Mouse (Mus musculus): ENCODE results near the gene Tbc1d10b. TPM values are rescaled to one million over a fixed set of nuclear protein-coding genes. Genes with fewer than 3 reads are reported as not detected.

Gene Tbc1d10b
- polyA plus RNA-seq, 1 experiment from 2014 or later, result 47.2 TPM

- no peak overlapping the region for H3K9ac ChIP-seq
- no peak for ATAC-seq (ENCODE audit: low FRiP score)
- WGBS, result 71% methylated on average over 5 of the region's 5 CpGs
Observed at GRCm38 (mm10) chr7:127211014-127211745, 2.9 kb upstream of the Tbc1d10b start.

GRCm38 (mm10) chr7:127210266-127210665, 2.0 kb upstream of the Tbc1d10b start:
- peaks cover 1% of the 10 kb centered on the region for H3K36me3 ChIP-seq
- H3K4me2 ChIP-seq (replicated peaks), result no peak overlapping the region
- no peak overlapping the region for H3K27ac ChIP-seq
- no peak for ATAC-seq (ENCODE audit: low FRiP score)
- WGBS, result 92% methylated on average over 4 of the region's 4 CpGs
- no peaks in the 10 kb centered on the region for H3K9me3 ChIP-seq (replicated peaks)
- peaks cover 29% of the 10 kb centered on the region for H3K4me1 ChIP-seq
- H3K9ac ChIP-seq, result no peak overlapping the region
- H3K27me3 ChIP-seq, result peaks cover 19% of the 10 kb centered on the region
- no peak overlapping the region for H3K4me3 ChIP-seq

More at GRCm38 (mm10) chr7:127211014-127211745, 2.9 kb upstream of the Tbc1d10b start:
- H3K27me3 ChIP-seq, result peaks cover 19% of the 10 kb centered on the region
- no peaks in the 10 kb centered on the region for H3K36me3 ChIP-seq
- H3K9me3 ChIP-seq (replicated peaks), result no peaks in the 10 kb centered on the region
- H3K27ac ChIP-seq, result no peak overlapping the region
- no peak overlapping the region for H3K4me3 ChIP-seq
- no peak overlapping the region for H3K4me2 ChIP-seq (replicated peaks)
- peaks cover 22% of the 10 kb centered on the region for H3K4me1 ChIP-seq

- no peak overlapping the region for H3K27ac ChIP-seq
- peaks cover 6% of the 10 kb centered on the region for H3K36me3 ChIP-seq
- ATAC-seq (ENCODE audit: low FRiP score), result no peak
- no peaks in the 10 kb centered on the region for H3K9me3 ChIP-seq (replicated peaks)
- no peak overlapping the region for H3K4me3 ChIP-seq
- WGBS, result 78% methylated on average over 5 of the region's 5 CpGs
- peak overlapping the region; percentile 61 for H3K4me2 ChIP-seq (replicated peaks)
- peaks cover 32% of the 10 kb centered on the region for H3K4me1 ChIP-seq
- peaks cover 16% of the 10 kb centered on the region for H3K27me3 ChIP-seq
- H3K9ac ChIP-seq, result no peak overlapping the region
Observed at GRCm38 (mm10) chr7:127209851-127210250, 1.6 kb upstream of the Tbc1d10b start.

GRCm38 (mm10) chr7:127208553-127209438, 528 bp upstream of the Tbc1d10b start, which contains the start of gene Mylpf:
Gene Mylpf, plus strand, starts transcription at chr7:127208890.
- no peaks in the 10 kb centered on the region for H3K9me3 ChIP-seq (replicated peaks)
- H3K27ac ChIP-seq, result peak within 1 kb of the TSS; percentile 89
- peaks cover 5% of the 10 kb centered on the region for H3K27me3 ChIP-seq
- peaks cover 6% of the 10 kb centered on the region for H3K36me3 ChIP-seq
- WGBS, result under 1% methylated on average over 44 of the region's 44 CpGs
- peak within 1 kb of the TSS; percentile 97 for H3K9ac ChIP-seq
- H3K4me2 ChIP-seq (replicated peaks), result peak within 1 kb of the TSS; percentile 93
- H3K4me3 ChIP-seq, result peak within 1 kb of the TSS; percentile 98
- peak; percentile 95 for ATAC-seq (ENCODE audit: low FRiP score)
- H3K4me1 ChIP-seq, result peaks cover 28% of the 10 kb centered on the region

GRCm38 (mm10) chr7:127207374-127208294, 634 bp downstream of the Tbc1d10b start:
- Histone ChIP-seq H3K9ac (peak overlapping the region; percentile 97), H3K9me3 (replicated peaks) (no peaks in the 10 kb centered on the region), H3K4me2 (replicated peaks) (peak overlapping the region; percentile 93), H3K4me3 (peak overlapping the region; percentile 98), H3K36me3 (peaks cover 18% of the 10 kb centered on the region), H3K4me1 (peaks cover 28% of the 10 kb centered on the region), H3K27me3 (no peaks in the 10 kb centered on the region; the same call in 1 of the 2 replicates), H3K27ac (peak overlapping the region; percentile 89)
- ATAC-seq (ENCODE audit: low FRiP score), result peak; percentile 17; the same call in 1 of the 2 replicates
- WGBS, result under 1% methylated on average over 53 of the region's 53 CpGs

GRCm38 (mm10) chr7:127206606-127207005, 1.7 kb downstream of the Tbc1d10b start:
- peak overlapping the region; percentile 98 for H3K4me3 ChIP-seq
- H3K36me3 ChIP-seq, result peaks cover 23% of the 10 kb centered on the region
- no peak for ATAC-seq (ENCODE audit: low FRiP score)
- 72% methylated on average over 2 of the region's 2 CpGs for WGBS
- peak overlapping the region; percentile 97 for H3K9ac ChIP-seq
- H3K9me3 ChIP-seq (replicated peaks), result no peaks in the 10 kb centered on the region
- no peak overlapping the region; the same call in 1 of the 2 replicates for H3K27ac ChIP-seq
- peak overlapping the region; percentile 93 for H3K4me2 ChIP-seq (replicated peaks)
- H3K4me1 ChIP-seq, result peaks cover 28% of the 10 kb centered on the region
- H3K27me3 ChIP-seq, result no peaks in the 10 kb centered on the region

GRCm38 (mm10) chr7:127196484-127196883, 11.8 kb downstream of the Tbc1d10b start:
- Histone ChIP-seq H3K36me3 (peaks cover 73% of the 10 kb centered on the region), H3K27ac (peak overlapping the region; percentile 72)
- ATAC-seq (ENCODE audit: low FRiP score), result peak; percentile 2

GRCm38 (mm10) chr7:127195544-127196295, 12.5 kb downstream of the Tbc1d10b start, which contains the start of gene Cd2bp2:
Gene Cd2bp2, minus strand, starts transcription at chr7:127196050.
- Histone ChIP-seq H3K27me3 (no peaks in the 10 kb centered on the region), H3K27ac (peak within 1 kb of the TSS; percentile 90), H3K4me3 (peak within 1 kb of the TSS; percentile 79), H3K36me3 (peaks cover 72% of the 10 kb centered on the region), H3K4me2 (replicated peaks) (peak within 1 kb of the TSS; percentile 93), H3K4me1 (peaks cover 25% of the 10 kb centered on the region), H3K9me3 (replicated peaks) (no peaks in the 10 kb centered on the region), H3K9ac (peak within 1 kb of the TSS; percentile 86)
- ATAC-seq (ENCODE audit: low FRiP score), result peak; percentile 97
- under 1% methylated on average over 51 of the region's 51 CpGs for WGBS

More at GRCm38 (mm10) chr7:127196484-127196883, 11.8 kb downstream of the Tbc1d10b start:
- Histone ChIP-seq H3K9me3 (replicated peaks) (no peaks in the 10 kb centered on the region), H3K4me1 (peaks cover 25% of the 10 kb centered on the region), H3K27me3 (no peaks in the 10 kb centered on the region), H3K4me2 (replicated peaks) (peak overlapping the region; percentile 93), H3K9ac (peak overlapping the region; percentile 86), H3K4me3 (peak overlapping the region; percentile 79)
- WGBS, result 57% methylated on average over 11 of the region's 11 CpGs

GRCm38 (mm10) chr7:127194633-127195029, 13.6 kb downstream of the Tbc1d10b start:
- no peak for ATAC-seq (ENCODE audit: low FRiP score)
- Histone ChIP-seq H3K4me1 (peaks cover 25% of the 10 kb centered on the region), H3K36me3 (peaks cover 61% of the 10 kb centered on the region), H3K4me2 (replicated peaks) (peak overlapping the region; percentile 93), H3K9me3 (replicated peaks) (no peaks in the 10 kb centered on the region), H3K27me3 (no peaks in the 10 kb centered on the region), H3K4me3 (peak overlapping the region; percentile 79), H3K27ac (no peak overlapping the region), H3K9ac (peak overlapping the region; percentile 86)
- WGBS, result 81% methylated on average over 7 of the region's 7 CpGs

- ATAC-seq (ENCODE audit: low FRiP score), result no peak
- Histone ChIP-seq H3K27me3 (no peaks in the 10 kb centered on the region), H3K4me3 (peak overlapping the region; percentile 79; the same call in 1 of the 2 replicates), H3K4me1 (peaks cover 25% of the 10 kb centered on the region), H3K36me3 (peaks cover 56% of the 10 kb centered on the region), H3K4me2 (replicated peaks) (peak overlapping the region; percentile 93), H3K9ac (no peak overlapping the region), H3K27ac (no peak overlapping the region), H3K9me3 (replicated peaks) (no peaks in the 10 kb centered on the region)
- 94% methylated on average over 17 of the region's 17 CpGs for WGBS
Observed at GRCm38 (mm10) chr7:127194011-127194632, 14.1 kb downstream of the Tbc1d10b start.
